Mouse (Mus musculus): ENCODE data around the gene Dab1. TPM values are rescaled to one million over a fixed set of nuclear protein-coding genes. Genes with fewer than 3 reads are reported as not detected.

Dab1 gene
- polyA plus RNA-seq, 1 experiment from 2014 or later: 69.6 TPM

DNA sequence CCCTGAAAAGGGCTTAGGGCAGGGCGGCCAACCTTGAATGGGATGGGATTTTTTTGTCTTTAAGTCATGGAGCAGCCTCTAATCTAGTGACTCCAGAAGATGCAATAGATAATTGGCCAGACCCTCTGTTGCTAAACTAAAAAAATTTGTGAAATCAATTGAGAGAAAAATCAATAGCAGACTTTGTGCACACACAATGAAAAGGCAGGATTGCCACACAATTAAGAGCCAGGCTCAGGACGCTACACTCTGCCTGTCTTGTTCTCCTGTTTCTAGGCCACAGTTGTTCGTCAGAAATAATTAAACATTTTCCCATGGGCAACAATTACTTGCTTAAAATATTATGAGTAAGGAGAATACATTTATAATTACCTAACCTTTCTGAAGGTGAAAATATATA lies 315.2 kb downstream of the Dab1 start:
- peaks cover 11% of the 10 kb centered on the region; the same call in 1 of the 2 replicates for H3K4me1 ChIP-seq (replicated peaks)
- H3K27me3 ChIP-seq: 0 out of 2 replicates have a peak, but pooled peaks cover 2% of the 10 kb centered on the region
- WGBS: 59% methylated on average over 3 of the region's 3 CpGs
- ATAC-seq (ENCODE audit: low FRiP score): no peak
- no peak overlapping the region for H3K4me2 ChIP-seq
- no peaks in the 10 kb centered on the region for H3K36me3 ChIP-seq
- no peak overlapping the region for H3K9ac ChIP-seq
- no peak overlapping the region for H3K27ac ChIP-seq
- H3K9me3 ChIP-seq: no peaks in the 10 kb centered on the region
- H3K4me3 ChIP-seq: no peak overlapping the region

DNA sequence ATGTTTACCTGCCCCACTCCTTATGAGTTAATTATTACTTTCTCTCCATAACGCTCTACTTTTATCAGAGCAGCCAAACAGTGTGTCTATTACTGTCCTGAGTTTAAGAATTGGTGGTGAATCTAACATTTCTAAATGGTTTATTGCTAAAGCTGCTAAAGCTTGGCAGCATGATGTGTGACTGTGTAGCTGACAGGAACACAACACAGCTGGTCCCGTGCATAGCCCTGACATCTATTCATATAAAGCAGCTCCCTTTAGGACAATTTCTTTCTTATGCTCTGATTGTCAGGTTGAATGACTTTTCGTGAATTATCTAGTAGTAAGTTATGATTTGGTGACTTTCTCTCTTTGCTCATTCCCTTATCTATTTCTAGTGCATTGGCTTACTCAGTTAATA lies 329.1 kb downstream of the Dab1 start:
- WGBS: 65% methylated on average over 3 of the region's 3 CpGs

DNA sequence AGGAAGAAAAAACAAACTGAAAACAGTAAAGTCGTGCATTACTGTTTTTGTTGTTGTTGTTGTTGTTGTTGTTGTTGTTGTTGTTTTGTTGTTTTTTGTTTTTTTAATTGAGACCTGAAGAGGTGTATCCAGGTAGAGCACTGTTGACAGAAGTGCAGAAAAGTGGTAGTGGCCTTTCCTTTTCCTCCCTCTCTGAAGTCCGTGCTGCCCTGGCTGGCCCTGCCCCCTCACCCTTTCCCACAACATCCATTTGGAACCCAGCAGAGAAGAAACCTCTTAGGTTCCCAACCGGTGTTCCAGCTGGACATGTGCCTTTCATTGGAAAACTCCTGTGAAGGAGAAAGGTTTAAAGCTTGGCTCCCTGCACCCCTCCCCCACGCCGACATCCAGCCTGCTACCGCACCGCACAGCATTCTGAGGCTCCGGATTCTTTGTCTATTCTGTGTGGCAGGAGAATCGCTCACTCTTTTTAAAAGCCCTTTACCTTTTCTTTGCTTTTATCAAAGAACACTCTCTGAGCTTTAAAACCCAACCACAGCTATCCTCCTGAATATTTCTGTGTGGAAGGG lies 334.6 kb downstream of the Dab1 start:
- Histone ChIP-seq H3K36me3 (no peaks in the 10 kb centered on the region), H3K4me2 (no peak overlapping the region), H3K27me3 (no peaks in the 10 kb centered on the region), H3K4me3 (no peak overlapping the region), H3K4me1 (replicated peaks) (peaks cover 5% of the 10 kb centered on the region), H3K9ac (0 out of 2 replicates have a peak overlapping the region, but pooled peaks have one; percentile 24), H3K27ac (0 out of 2 replicates have a peak overlapping the region, but pooled peaks have one; percentile 18), H3K9me3 (no peaks in the 10 kb centered on the region)
- WGBS: 30% methylated on average over 9 of the region's 9 CpGs
- no peak for ATAC-seq (ENCODE audit: low FRiP score)

More for the DNA sequence above, 329.1 kb downstream of the Dab1 start:
- Histone ChIP-seq H3K4me3 (no peak overlapping the region), H3K27ac (no peak overlapping the region), H3K4me1 (replicated peaks) (peaks cover 10% of the 10 kb centered on the region), H3K36me3 (no peaks in the 10 kb centered on the region), H3K4me2 (no peak overlapping the region), H3K9ac (no peak overlapping the region), H3K27me3 (no peaks in the 10 kb centered on the region), H3K9me3 (no peaks in the 10 kb centered on the region)
- no peak for ATAC-seq (ENCODE audit: low FRiP score)

DNA sequence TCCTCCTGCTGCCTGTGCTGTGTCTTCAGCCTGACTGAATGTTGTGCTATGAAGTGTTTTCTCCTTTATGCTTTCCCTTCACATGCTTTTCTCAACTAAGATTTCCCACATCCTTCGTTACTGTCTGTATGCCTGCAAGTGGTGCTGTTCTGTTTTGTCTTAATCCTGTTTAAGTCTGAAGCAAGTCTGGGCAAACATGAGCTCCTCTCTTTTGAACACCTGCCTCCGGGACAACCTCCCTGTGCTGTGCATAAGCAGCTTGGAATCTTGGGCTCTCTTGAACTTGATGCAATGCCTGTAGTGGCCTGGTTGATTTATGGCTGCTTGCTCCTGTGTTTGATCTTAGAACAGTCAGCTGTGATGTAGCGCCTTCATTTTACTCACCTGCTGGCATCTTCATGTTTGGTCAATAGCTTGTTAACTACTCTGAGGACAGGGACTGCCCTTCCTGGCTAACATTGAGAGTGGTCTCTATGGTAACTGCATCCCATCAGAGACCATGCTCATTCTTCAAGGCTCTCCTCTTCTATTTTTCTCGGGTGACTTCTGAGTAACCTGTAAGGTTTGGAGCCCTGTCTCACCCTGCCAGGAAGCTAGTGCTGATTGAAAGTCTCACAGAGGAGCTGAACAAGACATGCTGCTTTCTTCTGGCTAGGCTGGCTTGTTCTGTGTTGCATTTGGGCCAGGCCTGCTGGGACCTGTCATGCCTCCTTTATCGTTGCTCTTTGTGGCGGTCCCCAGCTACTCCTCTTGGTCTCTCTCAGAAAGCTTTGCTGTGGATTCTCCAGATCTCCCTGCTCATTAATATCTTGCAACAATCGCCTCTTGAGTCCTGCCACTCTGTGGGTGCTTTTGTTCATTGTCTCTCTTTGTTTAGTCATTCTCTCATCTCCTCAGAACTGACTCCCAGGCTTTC lies 342.2 kb downstream of the Dab1 start:
- WGBS: 59% methylated on average over 7 of the region's 7 CpGs
- Histone ChIP-seq H3K4me2 (no peak overlapping the region), H3K4me1 (replicated peaks) (peaks cover 4% of the 10 kb centered on the region), H3K27ac (no peak overlapping the region), H3K27me3 (no peaks in the 10 kb centered on the region), H3K9ac (no peak overlapping the region), H3K4me3 (no peak overlapping the region), H3K36me3 (no peaks in the 10 kb centered on the region), H3K9me3 (no peaks in the 10 kb centered on the region)
- no peak for ATAC-seq (ENCODE audit: low FRiP score)

DNA sequence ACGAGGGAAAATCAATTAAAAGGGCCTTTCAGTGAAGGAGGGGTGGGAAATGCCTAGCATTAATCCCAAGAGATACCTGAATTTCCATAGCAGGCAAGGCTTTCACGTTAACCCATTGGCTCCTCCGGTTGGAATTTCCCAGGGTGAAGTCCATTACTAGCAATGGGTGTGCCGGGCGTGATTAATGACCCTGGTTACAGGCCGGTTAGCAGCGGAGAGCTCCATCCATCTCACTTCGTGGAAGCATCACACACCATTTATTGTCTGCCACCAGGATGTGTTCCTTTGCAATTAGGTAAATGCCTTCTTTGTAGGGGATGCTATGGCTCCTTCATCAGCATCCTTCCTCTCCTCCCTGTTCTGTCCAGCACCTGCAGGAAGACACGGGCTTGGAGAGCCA lies 350.7 kb downstream of the Dab1 start:
- no peaks in the 10 kb centered on the region for H3K27me3 ChIP-seq
- H3K9ac ChIP-seq: no peak overlapping the region
- no peaks in the 10 kb centered on the region for H3K9me3 ChIP-seq
- H3K4me2 ChIP-seq: no peak overlapping the region
- ATAC-seq (ENCODE audit: low FRiP score): no peak
- WGBS: 46% methylated on average over 9 of the region's 9 CpGs
- H3K4me3 ChIP-seq: no peak overlapping the region
- no peaks in the 10 kb centered on the region for H3K36me3 ChIP-seq
- H3K27ac ChIP-seq: 0 out of 2 replicates have a peak overlapping the region, but pooled peaks have one; percentile 30
- H3K4me1 ChIP-seq (replicated peaks): peaks cover 20% of the 10 kb centered on the region

DNA sequence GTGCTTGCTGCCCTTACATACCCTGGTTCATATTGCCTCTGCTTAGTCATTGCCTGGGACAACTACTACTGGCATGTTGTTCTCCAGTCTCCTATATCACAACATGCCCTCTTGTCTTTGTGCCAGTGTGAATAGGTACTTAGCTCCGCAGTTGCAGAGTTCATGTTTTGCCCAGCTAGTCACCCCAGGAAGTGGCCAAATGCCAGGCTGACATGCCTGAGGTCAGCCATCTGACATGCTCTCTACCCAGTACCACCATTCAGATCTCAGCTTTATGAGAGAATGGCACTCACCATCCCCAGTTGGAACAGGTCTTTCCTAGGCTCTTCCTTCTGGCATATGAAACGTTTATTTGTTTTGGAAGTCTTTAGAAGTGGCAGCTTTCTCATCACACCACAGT lies 355.4 kb downstream of the Dab1 start:
- H3K9ac ChIP-seq: no peak overlapping the region
- H3K36me3 ChIP-seq: no peaks in the 10 kb centered on the region
- no peaks in the 10 kb centered on the region for H3K9me3 ChIP-seq
- H3K27me3 ChIP-seq: no peaks in the 10 kb centered on the region
- no peak for ATAC-seq (ENCODE audit: low FRiP score)
- 87% methylated on average over 2 of the region's 2 CpGs for WGBS
- no peak overlapping the region for H3K4me3 ChIP-seq
- peaks cover 7% of the 10 kb centered on the region for H3K4me1 ChIP-seq (replicated peaks)
- H3K4me2 ChIP-seq: no peak overlapping the region
- no peak overlapping the region for H3K27ac ChIP-seq

DNA sequence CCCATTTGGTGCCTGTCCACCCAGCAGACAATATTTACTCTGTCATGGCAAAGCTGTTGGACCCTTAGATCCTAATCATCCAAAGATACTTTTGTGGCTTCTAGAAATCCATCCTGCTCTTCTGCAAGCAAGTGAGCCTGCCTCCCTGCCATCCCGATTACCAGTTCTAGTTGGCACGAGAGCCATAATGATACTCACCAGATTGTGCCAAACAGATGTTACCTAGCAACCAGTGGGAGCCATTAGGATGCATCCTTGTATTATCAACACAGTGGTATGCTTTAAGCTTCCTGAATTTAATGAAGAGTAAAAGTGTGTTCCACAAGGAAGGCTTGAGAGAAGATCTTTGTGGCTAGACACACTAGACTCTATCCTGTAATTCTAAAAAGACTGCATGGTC lies 355.8 kb downstream of the Dab1 start:
- peaks cover 3% of the 10 kb centered on the region for H3K4me1 ChIP-seq (replicated peaks)
- no peak overlapping the region for H3K9ac ChIP-seq
- no peak overlapping the region for H3K4me2 ChIP-seq
- WGBS: 71% methylated on average over 2 of the region's 2 CpGs
- ATAC-seq (ENCODE audit: low FRiP score): no peak
- H3K36me3 ChIP-seq: no peaks in the 10 kb centered on the region
- H3K27me3 ChIP-seq: no peaks in the 10 kb centered on the region
- no peak overlapping the region for H3K4me3 ChIP-seq
- H3K9me3 ChIP-seq: no peaks in the 10 kb centered on the region
- no peak overlapping the region for H3K27ac ChIP-seq

DNA sequence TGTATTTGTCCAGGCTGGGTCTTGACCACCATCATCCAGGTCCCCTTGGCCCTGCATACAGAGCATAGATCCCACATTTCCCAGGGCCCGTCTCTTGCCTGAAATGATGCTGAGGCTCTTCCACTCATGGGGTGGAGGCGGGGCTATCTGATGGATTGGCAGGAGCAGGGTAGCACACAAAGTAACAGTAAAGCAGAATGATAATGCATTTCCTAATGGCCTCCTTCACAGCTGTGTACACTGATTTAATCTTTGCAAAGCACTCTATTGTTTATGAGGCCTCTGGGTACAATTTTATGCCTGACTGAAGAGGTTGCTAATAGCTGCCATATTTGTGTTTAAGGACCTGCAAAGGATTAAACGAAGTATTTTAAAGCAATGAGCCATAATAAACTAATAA lies 374.7 kb downstream of the Dab1 start:
- no peak overlapping the region for H3K27ac ChIP-seq
- no peak overlapping the region for H3K4me2 ChIP-seq
- ATAC-seq (ENCODE audit: low FRiP score): peak; percentile 78
- no peaks in the 10 kb centered on the region for H3K36me3 ChIP-seq
- H3K9ac ChIP-seq: no peak overlapping the region
- H3K4me3 ChIP-seq: no peak overlapping the region
- H3K27me3 ChIP-seq: no peaks in the 10 kb centered on the region
- no peaks in the 10 kb centered on the region for H3K9me3 ChIP-seq
- peaks cover 10% of the 10 kb centered on the region; the same call in 1 of the 2 replicates for H3K4me1 ChIP-seq (replicated peaks)
- 45% methylated on average over 3 of the region's 3 CpGs for WGBS

DNA sequence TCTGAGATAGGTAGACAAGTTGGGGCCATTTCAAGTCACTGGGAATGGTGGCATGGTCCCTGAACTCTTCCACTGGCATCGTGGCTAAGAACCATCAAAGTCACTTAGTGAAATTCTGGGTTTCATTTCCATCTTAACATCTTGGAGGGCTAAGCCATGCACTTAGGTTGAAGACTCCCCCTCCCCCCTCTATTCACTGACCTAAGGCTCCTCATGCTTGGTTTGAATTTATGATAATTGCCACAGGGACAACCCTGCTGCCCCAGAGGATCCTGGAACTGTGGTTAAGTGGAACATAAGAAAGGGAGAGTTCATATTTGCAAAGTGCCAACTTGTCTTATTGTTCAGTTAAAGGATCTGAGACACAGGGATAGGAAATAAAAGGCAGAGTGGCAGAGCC lies 375.2 kb downstream of the Dab1 start:
- Histone ChIP-seq H3K27me3 (no peaks in the 10 kb centered on the region), H3K4me2 (no peak overlapping the region), H3K4me3 (no peak overlapping the region), H3K4me1 (replicated peaks) (peaks cover 10% of the 10 kb centered on the region; the same call in 1 of the 2 replicates), H3K36me3 (no peaks in the 10 kb centered on the region), H3K9me3 (no peaks in the 10 kb centered on the region), H3K9ac (no peak overlapping the region), H3K27ac (no peak overlapping the region)
- WGBS: 61% methylated on average over 1 of the region's 1 CpGs
- no peak for ATAC-seq (ENCODE audit: low FRiP score)

DNA sequence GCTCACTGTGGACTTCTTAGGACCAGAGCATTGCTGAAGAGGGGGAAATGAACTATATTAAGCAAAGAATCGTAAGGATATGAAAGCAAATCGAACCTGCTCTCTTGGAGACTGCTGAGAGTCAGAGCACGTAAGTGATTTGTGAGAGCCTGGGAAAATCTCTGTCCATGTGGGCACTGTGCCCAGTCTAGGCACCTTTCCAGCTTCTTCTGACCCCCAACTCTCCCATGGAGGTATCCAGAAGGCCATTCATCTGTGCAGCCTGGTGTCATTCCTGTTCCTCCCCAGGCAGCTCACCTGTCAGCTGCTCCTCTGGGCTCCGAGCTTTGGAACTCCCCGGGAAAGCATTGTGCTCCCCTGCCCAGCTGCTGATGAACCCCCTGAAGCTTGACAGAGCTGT lies 389.2 kb downstream of the Dab1 start:
- no peak overlapping the region for H3K4me3 ChIP-seq
- no peaks in the 10 kb centered on the region for H3K27me3 ChIP-seq
- peaks cover 27% of the 10 kb centered on the region for H3K4me1 ChIP-seq (replicated peaks)
- no peak overlapping the region for H3K9ac ChIP-seq
- WGBS: 60% methylated on average over 5 of the region's 5 CpGs
- H3K36me3 ChIP-seq: no peaks in the 10 kb centered on the region
- H3K9me3 ChIP-seq: no peaks in the 10 kb centered on the region
- H3K27ac ChIP-seq: no peak overlapping the region; the same call in 1 of the 2 replicates
- ATAC-seq (ENCODE audit: low FRiP score): no peak
- H3K4me2 ChIP-seq: no peak overlapping the region

DNA sequence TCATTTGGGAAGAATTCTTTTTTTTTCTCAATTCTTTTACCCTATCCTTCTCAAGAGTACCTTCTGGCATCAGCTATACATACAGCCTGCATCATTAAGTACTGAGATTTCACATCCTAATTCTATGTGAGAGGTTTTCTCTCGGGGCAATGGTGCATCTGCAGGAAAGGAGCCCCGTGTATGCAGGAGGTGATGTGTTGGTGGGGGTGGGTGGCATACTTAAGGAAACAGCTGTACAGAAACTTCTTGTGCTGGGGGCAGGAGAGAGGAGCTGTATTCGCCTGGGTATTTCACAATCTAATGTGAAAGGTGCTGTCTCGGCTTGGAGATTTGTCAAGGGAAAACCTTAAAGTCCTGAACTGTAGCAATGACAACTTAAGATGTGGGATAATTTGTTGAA lies 392.5 kb downstream of the Dab1 start:
- Histone ChIP-seq H3K4me1 (replicated peaks) (peaks cover 35% of the 10 kb centered on the region), H3K4me3 (no peak overlapping the region), H3K4me2 (no peak overlapping the region), H3K27ac (peak overlapping the region; percentile 44; the same call in 1 of the 2 replicates), H3K9me3 (no peaks in the 10 kb centered on the region), H3K9ac (no peak overlapping the region), H3K36me3 (no peaks in the 10 kb centered on the region), H3K27me3 (no peaks in the 10 kb centered on the region)
- WGBS: 62% methylated on average over 4 of the region's 4 CpGs
- ATAC-seq (ENCODE audit: low FRiP score): no peak

DNA sequence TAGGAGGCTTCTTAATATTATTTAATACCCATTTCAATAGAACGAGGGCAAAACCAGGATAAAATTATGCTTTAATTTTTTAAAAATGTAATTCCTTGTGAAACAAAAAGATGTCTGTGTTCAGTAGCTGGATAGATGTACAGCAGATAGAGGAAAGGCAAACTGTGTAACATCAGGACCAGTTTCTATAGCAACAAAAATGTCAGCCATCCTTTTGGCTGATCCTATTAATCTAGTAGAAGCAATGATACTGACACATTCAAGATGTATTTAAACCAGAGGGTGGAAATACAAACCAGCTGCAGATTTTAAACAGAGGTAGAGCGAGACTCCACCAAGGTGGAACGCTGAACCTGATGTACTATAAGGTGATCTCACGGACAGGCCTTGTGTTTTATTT lies 393.0 kb downstream of the Dab1 start:
- Histone ChIP-seq H3K4me2 (no peak overlapping the region), H3K4me1 (replicated peaks) (peaks cover 35% of the 10 kb centered on the region), H3K9me3 (no peaks in the 10 kb centered on the region), H3K27me3 (no peaks in the 10 kb centered on the region), H3K36me3 (no peaks in the 10 kb centered on the region), H3K4me3 (no peak overlapping the region), H3K27ac (peak overlapping the region; percentile 41), H3K9ac (no peak overlapping the region)
- WGBS: 84% methylated on average over 4 of the region's 4 CpGs
- no peak for ATAC-seq (ENCODE audit: low FRiP score)
